Mouse (Mus musculus) erythroblast, embryonic 14.5 days (primary cell): Measurements from ENCODE around the gene Cisd1.

Experiments
- GATA1 ChIP-seq: IDR thresholded peaks from 2 replicates; pipeline ENCODE4 v1.6.1; 2012; ENCODE audit warnings: low read length, inconsistent platforms, mixed read lengths
- TAL1 ChIP-seq: IDR thresholded peaks from 3 replicates; pipeline ENCODE4 v1.6.1; 2012; ENCODE audit warnings: low read length, inconsistent platforms, mixed read lengths

DNA sequence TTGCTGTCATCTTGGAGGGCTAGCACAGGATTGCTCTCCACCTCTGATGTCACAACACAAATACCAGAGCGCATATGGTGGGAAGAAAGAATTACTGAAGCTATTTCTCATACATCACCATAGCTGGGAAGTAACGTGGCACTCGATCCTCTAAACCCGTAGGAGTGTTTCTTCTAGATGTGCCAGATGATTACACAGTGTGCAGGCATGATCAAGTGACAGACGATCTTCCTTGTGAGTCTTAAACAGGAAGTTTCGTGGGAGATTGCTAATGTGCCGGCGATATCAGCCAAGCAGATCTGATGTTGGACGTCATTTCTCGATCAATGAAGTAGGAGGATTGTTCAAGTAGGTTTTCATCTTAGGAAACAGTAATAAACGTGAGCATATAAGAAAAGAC, 29.0 kb upstream of the Cisd1 start:
- TF ChIP-seq GATA1 (no peak), TAL1 (no peak)
